Comparison of ENCODE assay signal across 16 mouse cellular contexts in genomic region chr4:46754407-46755194, GRCm38 (mm10).
DNase-seq lines count a peak whose midpoint lies in the region; ATAC-seq lines count a peak whose summit lies in the region.
"Had no signal": no experiment of that assay in that cellular context is flagged by ENCODE, and none has a peak within 500 bp of the region (broad histone marks: within the 10 kb centered on the region; RNA-seq: fewer than 3 reads in every experiment).

No protein-coding gene starts in this region.

- DNase-seq in kidney, adult 11 months = no peak
- DNase-seq in 416B (ENCODE audit: low read depth) = peak; percentile 95
- no peak for DNase-seq in left cerebral cortex, postnatal 36 days (ENCODE audit: low spot score in 2 of 2)
- DNase-seq in gastrocnemius, adult 18-20 months (ENCODE audit: low spot score) = no peak
- DNase-seq: adrenal gland, adult 2 months; cerebellum, adult 18-20 months; heart, adult 11 months; right cerebral cortex, postnatal 14 days had no signal

- H3K4me1 ChIP-seq in kidney, embryonic 16.5 days (ENCODE audit: insufficient read depth, low read length) = 0 out of 2 replicates have a peak, but pooled peaks cover 4% of the 10 kb centered on the region
- H3K4me1 ChIP-seq in embryonic facial prominence, embryonic 12.5 days = peaks cover 7% of the 10 kb centered on the region
- no peaks in the 10 kb centered on the region; the same call in 1 of the 2 replicates for H3K4me1 ChIP-seq in liver, embryonic 16.5 days (ENCODE audit: control insufficient read depth, low read depth, low read length)
- H3K4me1 ChIP-seq in forebrain, embryonic 13.5 days = no peaks in the 10 kb centered on the region
- H3K4me1 ChIP-seq: embryonic facial prominence, embryonic 15.5 days; stomach, embryonic 15.5 days had no signal

- no peaks in the 10 kb centered on the region for H3K36me3 ChIP-seq in kidney, embryonic 16.5 days (ENCODE audit: insufficient read depth, low read length)
- no peaks in the 10 kb centered on the region for H3K36me3 ChIP-seq in embryonic facial prominence, embryonic 12.5 days
- H3K36me3 ChIP-seq in liver, embryonic 16.5 days (ENCODE audit: control insufficient read depth, insufficient read depth) = no peaks in the 10 kb centered on the region
- H3K36me3 ChIP-seq in forebrain, embryonic 13.5 days (ENCODE audit: poor library complexity, severe bottlenecking) = no peaks in the 10 kb centered on the region
- H3K36me3 ChIP-seq: embryonic facial prominence, embryonic 15.5 days; G1E; neural tube, embryonic 13.5 days; stomach, embryonic 15.5 days had no signal

- H3K27ac ChIP-seq in kidney, embryonic 16.5 days (ENCODE audit: low read length) = no peak overlapping the region
- H3K27ac ChIP-seq in embryonic facial prominence, embryonic 12.5 days = no peak overlapping the region
- peak overlapping the region; percentile 42; the same call in 1 of the 2 replicates for H3K27ac ChIP-seq in liver, embryonic 16.5 days (ENCODE audit: low read length)
- no peak overlapping the region for H3K27ac ChIP-seq in forebrain, embryonic 13.5 days
- H3K27ac ChIP-seq: embryonic facial prominence, embryonic 15.5 days; neural tube, embryonic 13.5 days; stomach, embryonic 15.5 days had no signal

- intact Hi-C loops in left cerebral cortex, postnatal 36 days (cut with DNase I) = no loop called here

- peak; percentile 65 for ATAC-seq in kidney, embryonic 16.5 days (ENCODE audit: low FRiP score, low TSS enrichment)
- ATAC-seq in embryonic facial prominence, embryonic 12.5 days (ENCODE audit: insufficient number of reproducible peaks, insufficient read depth, low FRiP score, low TSS enrichment) = 0 out of 2 replicates have a peak, but pooled peaks have one; percentile 15
- ATAC-seq in liver, embryonic 16.5 days (ENCODE audit: low read depth) = peak; percentile 41
- ATAC-seq in forebrain, embryonic 13.5 days = no peak

- WGBS in kidney, embryonic 16.5 days = 34% methylated on average over 6 of the region's 6 CpGs
- WGBS in embryonic facial prominence, embryonic 12.5 days = 30% methylated on average over 6 of the region's 6 CpGs
- 12% methylated on average over 6 of the region's 6 CpGs for WGBS in liver, embryonic 16.5 days (ENCODE audit: insufficient replicate concordance)
- 39% methylated on average over 6 of the region's 6 CpGs for WGBS in forebrain, embryonic 13.5 days

- no peaks in the 10 kb centered on the region for H3K27me3 ChIP-seq in kidney, embryonic 16.5 days (ENCODE audit: insufficient read depth, low read length)
- no peaks in the 10 kb centered on the region for H3K27me3 ChIP-seq in embryonic facial prominence, embryonic 12.5 days
- H3K27me3 ChIP-seq in liver, embryonic 16.5 days (ENCODE audit: control insufficient read depth, insufficient read depth, low read depth, low read length) = no peaks in the 10 kb centered on the region
- no peaks in the 10 kb centered on the region for H3K27me3 ChIP-seq in forebrain, embryonic 13.5 days
- H3K27me3 ChIP-seq: embryonic facial prominence, embryonic 15.5 days; neural tube, embryonic 13.5 days; stomach, embryonic 15.5 days had no signal

- no peak overlapping the region for H3K4me2 ChIP-seq in kidney, embryonic 16.5 days (replicated peaks; ENCODE audit: low read depth, low read length)
- H3K4me2 ChIP-seq in embryonic facial prominence, embryonic 12.5 days (replicated peaks) = no peak overlapping the region
- no peak overlapping the region for H3K4me2 ChIP-seq in liver, embryonic 16.5 days (ENCODE audit: low read depth, low read length)
- H3K4me2 ChIP-seq in forebrain, embryonic 13.5 days = no peak overlapping the region
- H3K4me2 ChIP-seq: embryonic facial prominence, embryonic 15.5 days; neural tube, embryonic 13.5 days; stomach, embryonic 15.5 days had no signal

- H3K9ac ChIP-seq in kidney, embryonic 16.5 days (replicated peaks; ENCODE audit: low read length) = no peak overlapping the region
- H3K9ac ChIP-seq in embryonic facial prominence, embryonic 12.5 days = no peak overlapping the region
- no peak overlapping the region for H3K9ac ChIP-seq in liver, embryonic 16.5 days (ENCODE audit: low read depth, low read length)
- H3K9ac ChIP-seq in forebrain, embryonic 13.5 days = no peak overlapping the region
- H3K9ac ChIP-seq: embryonic facial prominence, embryonic 15.5 days; neural tube, embryonic 13.5 days; stomach, embryonic 15.5 days had no signal

- no peaks in the 10 kb centered on the region for H3K9me3 ChIP-seq in kidney, embryonic 16.5 days (ENCODE audit: low read length)
- H3K9me3 ChIP-seq in embryonic facial prominence, embryonic 12.5 days = no peaks in the 10 kb centered on the region
- H3K9me3 ChIP-seq in liver, embryonic 16.5 days (replicated peaks; ENCODE audit: control insufficient read depth, low read length) = no peaks in the 10 kb centered on the region
- H3K9me3 ChIP-seq in forebrain, embryonic 13.5 days (replicated peaks) = no peaks in the 10 kb centered on the region
- H3K9me3 ChIP-seq: embryonic facial prominence, embryonic 15.5 days; neural tube, embryonic 13.5 days; stomach, embryonic 15.5 days had no signal

- no peak overlapping the region for H3K4me3 ChIP-seq in kidney, embryonic 16.5 days (ENCODE audit: low read length)
- no peak overlapping the region for H3K4me3 ChIP-seq in embryonic facial prominence, embryonic 12.5 days
- no peak overlapping the region for H3K4me3 ChIP-seq in liver, embryonic 16.5 days (ENCODE audit: low read depth, low read length)
- no peak overlapping the region for H3K4me3 ChIP-seq in forebrain, embryonic 13.5 days
- H3K4me3 ChIP-seq: embryonic facial prominence, embryonic 15.5 days; neural tube, embryonic 13.5 days; stomach, embryonic 15.5 days had no signal
